Mouse (Mus musculus): Measurements from ENCODE around the gene Dusp6. TPM values are rescaled to one million over a fixed set of nuclear protein-coding genes. Genes with fewer than 3 reads are reported as not detected.

Gene Dusp6
- polyA plus RNA-seq, 1 experiment from 2014 or later: 12.3 TPM

- ATAC-seq (ENCODE audit: low read depth): no peak
- Histone ChIP-seq H3K9me3 (replicated peaks) (no peaks in the 10 kb centered on the region), H3K4me2 (peak overlapping the region; percentile 70), H3K9ac (peak overlapping the region; percentile 74), H3K4me1 (replicated peaks) (peaks cover 33% of the 10 kb centered on the region), H3K27me3 (peaks cover 59% of the 10 kb centered on the region), H3K27ac (peak overlapping the region; percentile 81), H3K36me3 (peaks cover 6% of the 10 kb centered on the region; the same call in 1 of the 2 replicates), H3K4me3 (replicated peaks) (peak overlapping the region; percentile 65)
- 11% methylated on average over 7 of the region's 7 CpGs for WGBS (ENCODE audit: insufficient replicate concordance)
- DNase-seq: no peak
These were observed 2.1 kb downstream of the Dusp6 start for GRCm38 (mm10) chr10:99265011-99265694.

GRCm38 (mm10) chr10:99266025-99266424, 3.0 kb downstream of the Dusp6 start:
- H3K9ac ChIP-seq: peak overlapping the region; percentile 74
- DNase-seq (no peak), ATAC-seq (ENCODE audit: low read depth) (no peak)
- peaks cover 50% of the 10 kb centered on the region for H3K27me3 ChIP-seq
- peaks cover 34% of the 10 kb centered on the region for H3K4me1 ChIP-seq (replicated peaks)
- peak overlapping the region; percentile 18 for H3K27ac ChIP-seq
- 43% methylated on average over 14 of the region's 14 CpGs for WGBS (ENCODE audit: insufficient replicate concordance)
- peak overlapping the region; percentile 65 for H3K4me3 ChIP-seq (replicated peaks)
- H3K4me2 ChIP-seq: peak overlapping the region; percentile 70
- H3K36me3 ChIP-seq: peaks cover 6% of the 10 kb centered on the region; the same call in 1 of the 2 replicates
- no peaks in the 10 kb centered on the region for H3K9me3 ChIP-seq (replicated peaks)

GRCm38 (mm10) chr10:99267621-99268020, 4.6 kb downstream of the Dusp6 start:
- Histone ChIP-seq H3K4me2 (0 out of 2 replicates have a peak overlapping the region, but pooled peaks have one; percentile 2), H3K9me3 (replicated peaks) (no peaks in the 10 kb centered on the region), H3K27ac (no peak overlapping the region), H3K36me3 (peaks cover 6% of the 10 kb centered on the region; the same call in 1 of the 2 replicates), H3K4me3 (replicated peaks) (no peak overlapping the region), H3K27me3 (peaks cover 34% of the 10 kb centered on the region), H3K4me1 (replicated peaks) (peaks cover 32% of the 10 kb centered on the region), H3K9ac (no peak overlapping the region)
- 66% methylated on average over 1 of the region's 1 CpGs for WGBS (ENCODE audit: insufficient replicate concordance)
- DNase-seq: no peak
- no peak for ATAC-seq (ENCODE audit: low read depth)

DNA sequence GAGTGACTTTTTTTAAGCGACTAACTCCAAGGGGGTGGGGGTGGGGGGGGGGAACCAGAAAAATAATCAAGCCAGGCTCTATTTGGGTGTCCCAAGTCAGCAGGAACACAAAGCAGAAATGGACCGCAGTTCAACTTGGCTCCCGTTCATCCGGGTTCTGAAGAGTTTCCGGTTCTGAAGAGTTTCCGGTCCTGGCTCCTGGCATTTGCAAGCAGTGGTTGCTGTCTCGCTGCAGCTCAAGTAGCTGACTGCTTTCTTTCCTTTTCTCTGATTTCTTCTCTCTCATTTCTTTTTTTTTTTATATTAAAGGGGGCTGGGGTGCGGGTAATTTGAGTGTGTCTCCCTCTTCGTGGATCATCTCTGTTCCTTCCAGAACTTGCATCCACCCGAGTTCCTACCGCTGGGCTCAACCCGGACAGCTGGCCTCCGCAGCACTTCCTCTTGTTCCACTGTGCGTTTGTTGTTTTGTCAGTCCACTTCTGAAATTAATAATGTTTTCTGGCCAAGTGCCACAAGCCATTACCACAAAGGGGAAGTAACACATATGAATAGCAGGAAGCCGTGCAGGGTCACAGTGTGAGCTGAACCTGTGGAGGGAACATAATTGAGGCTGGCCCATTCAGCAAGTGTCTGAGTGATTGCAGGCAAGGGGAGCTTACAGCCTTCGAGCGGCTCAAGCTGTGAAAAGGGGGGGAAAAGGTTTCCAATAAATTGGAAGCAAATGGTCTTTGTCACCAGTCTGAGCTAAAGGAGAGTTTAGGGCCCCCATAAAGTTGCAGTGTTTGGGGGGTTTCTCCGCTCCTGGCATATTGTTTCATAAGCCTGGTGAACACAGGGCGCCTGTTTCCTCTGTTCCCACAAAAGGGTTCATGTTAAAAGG, 5.6 kb downstream of the Dusp6 start:
- Histone ChIP-seq H3K4me3 (replicated peaks) (0 out of 2 replicates have a peak overlapping the region, but pooled peaks have one; percentile 4), H3K36me3 (peaks cover 6% of the 10 kb centered on the region; the same call in 1 of the 2 replicates), H3K4me2 (peak overlapping the region; percentile 34), H3K9ac (no peak overlapping the region), H3K9me3 (replicated peaks) (no peaks in the 10 kb centered on the region), H3K27ac (peak overlapping the region; percentile 39; the same call in 1 of the 2 replicates), H3K27me3 (peaks cover 24% of the 10 kb centered on the region), H3K4me1 (replicated peaks) (peaks cover 32% of the 10 kb centered on the region)
- 0 out of 2 replicates have a peak, but pooled peaks have one; percentile 39 for ATAC-seq (ENCODE audit: low read depth)
- peak; percentile 25 for DNase-seq
- 14% methylated on average over 19 of the region's 19 CpGs for WGBS (ENCODE audit: insufficient replicate concordance)

DNA sequence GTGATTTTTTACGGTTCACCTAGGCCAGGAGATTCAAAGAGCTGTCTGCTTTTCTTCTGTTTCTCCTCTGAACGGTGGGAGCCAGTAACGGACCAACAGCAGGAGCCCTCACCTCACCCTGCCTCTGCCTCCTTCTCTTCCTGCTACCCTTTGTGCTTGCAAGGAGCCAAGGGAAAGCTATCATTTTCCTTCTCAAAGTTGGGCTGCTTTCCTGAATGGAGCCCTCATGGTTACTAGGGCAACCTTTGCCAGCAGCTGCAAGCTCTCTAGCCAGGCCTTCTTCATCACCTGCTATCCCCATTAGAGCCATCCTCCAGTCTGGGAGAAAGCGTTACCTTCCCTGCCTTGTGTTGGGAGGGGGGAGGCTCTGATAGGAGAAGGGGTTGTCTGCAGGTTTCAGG, 6.3 kb downstream of the Dusp6 start:
- no peak overlapping the region for H3K27ac ChIP-seq
- no peaks in the 10 kb centered on the region for H3K9me3 ChIP-seq (replicated peaks)
- WGBS (ENCODE audit: insufficient replicate concordance): 32% methylated on average over 4 of the region's 4 CpGs
- DNase-seq (no peak), ATAC-seq (ENCODE audit: low read depth) (no peak)
- H3K4me3 ChIP-seq (replicated peaks): no peak overlapping the region
- H3K9ac ChIP-seq: no peak overlapping the region
- H3K4me1 ChIP-seq (replicated peaks): peaks cover 32% of the 10 kb centered on the region
- no peak overlapping the region for H3K4me2 ChIP-seq
- H3K27me3 ChIP-seq: peaks cover 18% of the 10 kb centered on the region
- H3K36me3 ChIP-seq: peaks cover 6% of the 10 kb centered on the region; the same call in 1 of the 2 replicates

DNA sequence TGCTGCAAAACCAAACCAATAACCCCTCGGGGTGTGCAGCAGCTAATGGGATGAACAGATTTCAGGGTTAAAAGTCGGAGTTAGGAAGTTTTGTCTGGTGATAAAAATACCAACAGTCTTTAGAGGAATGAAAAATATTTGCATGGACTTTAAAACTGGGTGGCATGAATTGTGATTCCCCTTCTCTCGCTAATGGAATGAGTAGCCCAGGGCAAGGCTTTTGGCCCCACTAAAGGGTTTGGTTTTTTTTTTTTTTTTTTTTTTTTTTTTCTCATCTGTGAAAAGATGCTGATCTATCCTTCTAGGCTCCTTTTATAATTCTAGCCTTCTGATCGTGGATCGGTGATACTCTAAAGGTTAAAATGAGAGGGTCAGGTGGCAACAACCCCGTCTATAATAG, 6.7 kb downstream of the Dusp6 start:
- peaks cover 14% of the 10 kb centered on the region for H3K27me3 ChIP-seq
- H3K4me3 ChIP-seq (replicated peaks): no peak overlapping the region
- no peak overlapping the region for H3K4me2 ChIP-seq
- ATAC-seq (ENCODE audit: low read depth) (no peak), DNase-seq (no peak)
- H3K27ac ChIP-seq: no peak overlapping the region
- peaks cover 32% of the 10 kb centered on the region for H3K4me1 ChIP-seq (replicated peaks)
- peaks cover 6% of the 10 kb centered on the region; the same call in 1 of the 2 replicates for H3K36me3 ChIP-seq
- 51% methylated on average over 6 of the region's 6 CpGs for WGBS (ENCODE audit: insufficient replicate concordance)
- no peak overlapping the region for H3K9ac ChIP-seq
- no peaks in the 10 kb centered on the region for H3K9me3 ChIP-seq (replicated peaks)

- DNase-seq: no peak
- Histone ChIP-seq H3K4me2 (peak overlapping the region; percentile 14), H3K27me3 (peaks cover 7% of the 10 kb centered on the region), H3K36me3 (peaks cover 6% of the 10 kb centered on the region; the same call in 1 of the 2 replicates), H3K4me3 (replicated peaks) (no peak overlapping the region), H3K9me3 (replicated peaks) (no peaks in the 10 kb centered on the region), H3K4me1 (replicated peaks) (peaks cover 32% of the 10 kb centered on the region), H3K9ac (no peak overlapping the region), H3K27ac (no peak overlapping the region; the same call in 1 of the 2 replicates)
- ATAC-seq (ENCODE audit: low read depth): peak; percentile 53
- 9% methylated on average over 10 of the region's 10 CpGs for WGBS (ENCODE audit: insufficient replicate concordance)
These were observed 7.4 kb downstream of the Dusp6 start for GRCm38 (mm10) chr10:99270406-99270805.

- no peak for ATAC-seq (ENCODE audit: low read depth)
- H3K9ac ChIP-seq: no peak overlapping the region
- peak overlapping the region; percentile 14; the same call in 1 of the 2 replicates for H3K4me2 ChIP-seq
- peaks cover 3% of the 10 kb centered on the region; the same call in 1 of the 2 replicates for H3K36me3 ChIP-seq
- no peaks in the 10 kb centered on the region for H3K9me3 ChIP-seq (replicated peaks)
- 72% methylated on average over 11 of the region's 11 CpGs for WGBS (ENCODE audit: insufficient replicate concordance)
- peaks cover 29% of the 10 kb centered on the region for H3K4me1 ChIP-seq (replicated peaks)
- peaks cover under 1% of the 10 kb centered on the region; the same call in 1 of the 2 replicates for H3K27me3 ChIP-seq
- H3K27ac ChIP-seq: no peak overlapping the region; the same call in 1 of the 2 replicates
- DNase-seq: no peak
- no peak overlapping the region for H3K4me3 ChIP-seq (replicated peaks)
These were observed 8.0 kb downstream of the Dusp6 start for GRCm38 (mm10) chr10:99271016-99271415.

DNA sequence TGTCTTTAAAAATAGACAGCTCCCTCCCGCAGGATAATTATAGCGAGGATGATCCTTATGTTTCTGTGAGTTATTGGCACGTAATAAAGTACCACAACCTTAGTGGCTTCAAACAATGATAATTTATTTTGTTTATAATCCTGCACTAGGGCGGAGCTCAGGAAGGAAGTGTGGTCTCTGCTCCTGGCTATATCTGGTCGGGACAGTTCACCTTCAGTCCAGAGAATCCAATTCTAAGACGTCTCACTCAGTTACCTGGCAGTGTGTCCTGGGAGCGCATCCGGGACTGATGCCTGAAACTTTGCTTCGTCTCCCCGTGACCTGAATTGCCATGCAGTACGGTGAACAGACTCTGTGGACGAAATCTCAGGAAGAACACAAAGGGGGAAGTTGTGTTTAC, 10.0 kb downstream of the Dusp6 start:
- Histone ChIP-seq H3K4me2 (no peak overlapping the region), H3K9ac (no peak overlapping the region), H3K27ac (no peak overlapping the region), H3K36me3 (no peaks in the 10 kb centered on the region), H3K4me1 (replicated peaks) (peaks cover 19% of the 10 kb centered on the region), H3K4me3 (replicated peaks) (no peak overlapping the region), H3K9me3 (replicated peaks) (no peaks in the 10 kb centered on the region), H3K27me3 (no peaks in the 10 kb centered on the region)
- WGBS (ENCODE audit: insufficient replicate concordance): 45% methylated on average over 12 of the region's 12 CpGs
- no peak for DNase-seq
- ATAC-seq (ENCODE audit: low read depth): no peak

- Histone ChIP-seq H3K4me1 (replicated peaks) (peaks cover 5% of the 10 kb centered on the region), H3K27me3 (no peaks in the 10 kb centered on the region), H3K36me3 (no peaks in the 10 kb centered on the region), H3K9ac (no peak overlapping the region), H3K9me3 (replicated peaks) (no peaks in the 10 kb centered on the region), H3K27ac (no peak overlapping the region), H3K4me2 (no peak overlapping the region), H3K4me3 (replicated peaks) (no peak overlapping the region)
- 73% methylated on average over 12 of the region's 12 CpGs for WGBS (ENCODE audit: insufficient replicate concordance)
- ATAC-seq (ENCODE audit: low read depth) (no peak), DNase-seq (no peak)
These were observed 11.6 kb downstream of the Dusp6 start for GRCm38 (mm10) chr10:99274640-99275039.

All from liver, embryonic 13.5 days (tissue).